Mouse (Mus musculus) heart, postnatal 10 days (tissue): ENCODE data around the gene Gskip. TPM values are rescaled to one million over a fixed set of nuclear protein-coding genes. Genes with fewer than 3 reads are reported as not detected.
A peak's percentile ranks its signal among the peaks of the same experiment; 100 is the strongest.

ENCODE experiments used
- DNase-seq, 2 experiments: peaks; one replicate each; pipeline ENCODE4 v3.0.0; 2021
- intact Hi-C: fragments of 180-260 bp; cut with DNase I; formaldehyde crosslinking; loops from one replicate; pipeline ENCODE4 v1.15.1; 2025
- total RNA-seq, 2 experiments: library from RNA; stranded (reverse); gene quantifications; 2 replicates each; pipeline ENCODE4 v1.2.3; 2021

Gene Gskip
- total RNA-seq, 2 experiments from 2014 or later = 7.7 to 11.1 TPM

GRCm38 (mm10) chr12:105720196-105720595 lies 35.6 kb downstream of the Gskip start:
- intact Hi-C loops = loop anchor here (10.0 kb wide), 2 partner anchors 45 to 285 kb away; no protein-coding TSS in a partner anchor
- no peak for DNase-seq

GRCm38 (mm10) chr12:105721452-105722132 lies 37.0 kb downstream of the Gskip start:
- DNase-seq = no peak
- intact Hi-C loops = loop anchor here (10.0 kb wide), 2 partner anchors 47 to 287 kb away; no protein-coding TSS in a partner anchor

- peak; percentile 20 to 53 for DNase-seq
- intact Hi-C loops = loop anchor here (10.0 kb wide), 2 partner anchors 48 to 288 kb away; no protein-coding TSS in a partner anchor
Measured at GRCm38 (mm10) chr12:105722657-105723056, 38.0 kb downstream of the Gskip start.

GRCm38 (mm10) chr12:105724616-105725015 lies 40.0 kb downstream of the Gskip start:
- intact Hi-C loops = loop anchor here (5.0 to 10.0 kb wide), 3 partner anchors 50 to 290 kb away; no protein-coding TSS in a partner anchor
- DNase-seq = no peak

GRCm38 (mm10) chr12:105725736-105726135 lies 41.1 kb downstream of the Gskip start:
- intact Hi-C loops = loop anchor here (5.0 to 10.0 kb wide), 3 partner anchors 51 to 291 kb away; no protein-coding TSS in a partner anchor
- no peak for DNase-seq

GRCm38 (mm10) chr12:105727268-105727667 lies 42.6 kb downstream of the Gskip start:
- intact Hi-C loops = loop anchor here (5.0 to 10.0 kb wide), 3 partner anchors 52 to 292 kb away; no protein-coding TSS in a partner anchor
- no peak for DNase-seq

GRCm38 (mm10) chr12:105727964-105728363 lies 43.3 kb downstream of the Gskip start:
- intact Hi-C loops = loop anchor here (5.0 to 10.0 kb wide), 3 partner anchors 53 to 293 kb away; no protein-coding TSS in a partner anchor
- peak; percentile 23 to 56 for DNase-seq

- no peak for DNase-seq
- intact Hi-C loops = no loop called here
Measured at GRCm38 (mm10) chr12:105730851-105731460, 46.3 kb downstream of the Gskip start.

- intact Hi-C loops = no loop called here
- no peak for DNase-seq
Measured at GRCm38 (mm10) chr12:105733370-105734159, 48.9 kb downstream of the Gskip start.

GRCm38 (mm10) chr12:105735226-105735888 lies 50.7 kb downstream of the Gskip start:
- intact Hi-C loops = no loop called here
- DNase-seq = no peak

- intact Hi-C loops = no loop called here
- DNase-seq = no peak
Measured at GRCm38 (mm10) chr12:105735889-105736251, 51.2 kb downstream of the Gskip start.

- no peak for DNase-seq
Measured at GRCm38 (mm10) chr12:105738316-105739096, 53.9 kb downstream of the Gskip start.

GRCm38 (mm10) chr12:105739656-105740055 lies 55.0 kb downstream of the Gskip start:
- DNase-seq = no peak
- intact Hi-C loops = no loop called here

More at GRCm38 (mm10) chr12:105738316-105739096, 53.9 kb downstream of the Gskip start:
- intact Hi-C loops = no loop called here

- DNase-seq = no peak
- intact Hi-C loops = no loop called here
Measured at GRCm38 (mm10) chr12:105748114-105748513, 63.5 kb downstream of the Gskip start.

Other genes with a start within 250 kb of the Gskip start
- gene D430019H16Rik, start 231.0 kb upstream of the Gskip start, total RNA-seq = 1 to 10 TPM in 1 of 2 experiments, under 1 TPM in 1; 0.62 to 1.0 TPM
- 1 to 10 TPM; 1.2 to 2.2 TPM for gene Bdkrb2, start 121.6 kb upstream of the Gskip start, total RNA-seq
- gene Bdkrb1, start 81.7 kb upstream of the Gskip start, total RNA-seq = not detected
- 10 to 100 TPM; 19.4 to 21.1 TPM for gene Atg2b, start 382 bp downstream of the Gskip start, total RNA-seq
- gene Ak7, start 21.1 kb downstream of the Gskip start, total RNA-seq = not detected
- 100 to 1,000 TPM; 144 to 156 TPM for gene Papola, start 99.9 kb downstream of the Gskip start, total RNA-seq